Comparison of ENCODE assay signal across 8 mouse cellular contexts in the genomic region with DNA sequence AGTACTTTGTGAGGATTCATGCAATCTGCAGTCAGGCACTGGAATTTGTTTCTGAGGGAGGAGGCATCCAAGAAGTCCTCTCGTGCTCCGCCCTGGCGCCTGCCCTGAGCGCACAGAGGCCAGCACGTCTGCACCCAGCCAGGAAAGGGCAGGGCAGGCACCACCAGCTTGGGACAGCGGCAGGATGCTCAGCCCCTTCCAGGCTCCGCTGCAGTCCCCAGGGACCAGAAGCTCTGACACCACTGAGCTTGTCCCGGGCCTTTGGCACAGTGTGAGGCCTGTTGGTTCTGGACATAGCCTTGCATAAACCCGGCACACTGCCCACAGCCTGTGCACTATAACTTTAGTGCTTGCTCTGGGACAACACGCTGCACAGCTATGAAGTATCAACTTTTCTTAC. TPM values are rescaled to one million over a fixed set of nuclear protein-coding genes. Genes with fewer than 3 reads are reported as not detected.
DNase-seq lines count a peak whose midpoint lies in the region; ATAC-seq and TF ChIP-seq lines count a peak whose summit lies in the region.

No protein-coding gene starts in this region.

- peak; percentile 74 for DNase-seq in gastrocnemius, adult 18-20 months (ENCODE audit: low spot score)
- no peak for DNase-seq in gastrocnemius, postnatal 4 days (ENCODE audit: low spot score in 2 of 2)
- peak; percentile 76 for DNase-seq in gastrocnemius, postnatal 25 days
- DNase-seq in kidney, postnatal 0 days (ENCODE audit: low spot score), result peak; percentile 28
- DNase-seq in skeletal muscle tissue, adult 2 months (ENCODE audit: low read depth, low spot score), result peak; percentile 77
- DNase-seq in cerebellum, adult 11-12 months, result no peak
- DNase-seq in cerebellum, postnatal 36 days, result no peak

- peak; percentile 40; the same call in 1 of the 2 replicates for ATAC-seq in kidney, postnatal 0 days (replicated peaks; ENCODE audit: low FRiP score, low read depth)
- no peak for ATAC-seq in granulocyte monocyte progenitor cell, adult 5-6 weeks (replicated peaks; ENCODE audit: poor library complexity, severe bottlenecking)

- no peaks in the 10 kb centered on the region for H3K4me1 ChIP-seq in kidney, postnatal 0 days (replicated peaks; ENCODE audit: insufficient read depth, low read length)

- H3K4me3 ChIP-seq in kidney, postnatal 0 days (replicated peaks; ENCODE audit: low read depth, low read length), result no peak overlapping the region

- H3K9ac ChIP-seq in kidney, postnatal 0 days (ENCODE audit: low read depth, low read length), result no peak overlapping the region

- H3K4me2 ChIP-seq in kidney, postnatal 0 days (ENCODE audit: low read length), result no peak overlapping the region

- no peaks in the 10 kb centered on the region for H3K36me3 ChIP-seq in kidney, postnatal 0 days (ENCODE audit: insufficient read depth, low read length)

- H3K27me3 ChIP-seq in kidney, postnatal 0 days (ENCODE audit: insufficient read depth, low read length), result no peaks in the 10 kb centered on the region

- no peak for TF ChIP-seq CTCF in kidney, postnatal 0 days (IDR thresholded peaks at IDR 0.05; ENCODE audit: low read depth)

- no peaks in the 10 kb centered on the region for H3K9me3 ChIP-seq in kidney, postnatal 0 days (replicated peaks; ENCODE audit: low read length)

- H3K27ac ChIP-seq in kidney, postnatal 0 days, result no peak overlapping the region

- 61% methylated on average over 10 of the region's 10 CpGs for WGBS in kidney, postnatal 0 days

RNA-seq across cellular contexts. Expression of a gene that starts 24.3 kb away (rescaled TPM):
- 100 to 1,000 TPM; 151 to 192 TPM for total RNA-seq in gastrocnemius, adult 18-20 months (2021)
- 10 to 100 TPM; 58.2 to 81.3 TPM for total RNA-seq in gastrocnemius, postnatal 4 days (2021)
- total RNA-seq in gastrocnemius, postnatal 25 days (2021), result 100 to 1,000 TPM; 158 to 195 TPM
- polyA plus RNA-seq in kidney, postnatal 0 days (2015; fragmentation: Nextera tagmentation; extraction: Ambion mirVana), result 142 and 150 TPM in 2 replicates
- total RNA-seq in granulocyte monocyte progenitor cell, adult 5-6 weeks (2014; fragmentation: Nextera tagmentation), result 1.2 and 8.2 TPM in 2 replicates
- total RNA-seq in granulocyte monocyte progenitor cell, adult 5-6 weeks (2017), result 8.5 and 12.6 TPM in 2 replicates

Comparison
In these comparisons a context has a peak if more than half of its experiments do, and no peak if none do; other contexts are left out.
1. DNase-seq: peak in gastrocnemius, adult 18-20 months (single experiment), gastrocnemius, postnatal 25 days (single experiment), kidney, postnatal 0 days (single experiment) and skeletal muscle tissue, adult 2 months (single experiment); none in gastrocnemius, postnatal 4 days (0 of 2), cerebellum, adult 11-12 months (single experiment) and cerebellum, postnatal 36 days (0 of 2).
2. RNA of a gene that starts 24.3 kb away (total RNA-seq): 158 to 195 TPM in gastrocnemius, postnatal 25 days, 151 to 192 TPM in gastrocnemius, adult 18-20 months and 58.2 to 81.3 TPM in gastrocnemius, postnatal 4 days; 1.2 to 12.6 TPM in granulocyte monocyte progenitor cell, adult 5-6 weeks; every median in the first group is over 4 times any median in the second.